Mouse (Mus musculus) adrenal gland, adult 18-20 months (tissue): ENCODE data around the gene Spsb4. TPM values are rescaled to one million over a fixed set of nuclear protein-coding genes. Genes with fewer than 3 reads are reported as not detected.
"Not testable (repeated sequence)": the region's sequence is repeated elsewhere in the genome, so short reads cannot be mapped to it uniquely, and the experiment has no call there.

Experiments used
- DNase-seq, 2 experiments: peaks; one replicate each; pipeline ENCODE4 v3.0.0; 2021 to 2022; ENCODE audit warnings: low spot score in 2 of 2
- total RNA-seq, 2 experiments: library from RNA; stranded (reverse); gene quantifications; 1 replicate in 1 of 2; 2 replicates in 1 of 2; pipeline ENCODE4 v1.2.3; 2021

Gene Spsb4
- total RNA-seq, 2 experiments from 2014 or later, result 0.45 to 1.1 TPM

- peak in 1 of 2 experiments; percentile 17 for DNase-seq
Measured at GRCm38 (mm10) chr9:96954063-96954809, 64.4 kb downstream of the Spsb4 start.

- no peak for DNase-seq
Measured at GRCm38 (mm10) chr9:96953443-96953842, 65.2 kb downstream of the Spsb4 start.

GRCm38 (mm10) chr9:96952310-96952975 lies 66.2 kb downstream of the Spsb4 start:
- peak in 1 of 2 experiments; percentile 35 for DNase-seq

GRCm38 (mm10) chr9:96949551-96949950 lies 69.1 kb downstream of the Spsb4 start:
- DNase-seq, result no peak

- DNase-seq, result no peak
Measured at GRCm38 (mm10) chr9:96948546-96948945, 70.1 kb downstream of the Spsb4 start.

- no peak for DNase-seq
Measured at GRCm38 (mm10) chr9:96947171-96947570, 71.5 kb downstream of the Spsb4 start.

- DNase-seq, result no peak
Measured at GRCm38 (mm10) chr9:96944517-96944916, 74.1 kb downstream of the Spsb4 start.

GRCm38 (mm10) chr9:96942975-96943374 lies 75.7 kb downstream of the Spsb4 start:
- no peak for DNase-seq

GRCm38 (mm10) chr9:96938887-96939286 lies 79.8 kb downstream of the Spsb4 start:
- no peak for DNase-seq

- DNase-seq, result not testable (repeated sequence)
Measured at GRCm38 (mm10) chr9:96936427-96936826, 82.2 kb downstream of the Spsb4 start.

GRCm38 (mm10) chr9:96935556-96936300 lies 82.9 kb downstream of the Spsb4 start:
- no peak for DNase-seq

GRCm38 (mm10) chr9:96934816-96935215 lies 83.8 kb downstream of the Spsb4 start:
- DNase-seq, result no peak

- DNase-seq, result no peak
Measured at GRCm38 (mm10) chr9:96932751-96933150, 85.9 kb downstream of the Spsb4 start.

- no peak for DNase-seq
Measured at GRCm38 (mm10) chr9:96923577-96924316, 94.9 kb downstream of the Spsb4 start.

GRCm38 (mm10) chr9:96923119-96923518 lies 95.5 kb downstream of the Spsb4 start:
- DNase-seq, result no peak

- DNase-seq, result peak; percentile 94 to 96
Measured at GRCm38 (mm10) chr9:96916620-96917538, 101.8 kb downstream of the Spsb4 start.

GRCm38 (mm10) chr9:96916076-96916475 lies 102.6 kb downstream of the Spsb4 start:
- peak in 1 of 2 experiments; percentile 2 for DNase-seq

GRCm38 (mm10) chr9:96914851-96915250 lies 103.8 kb downstream of the Spsb4 start:
- DNase-seq, result no peak

GRCm38 (mm10) chr9:96914005-96914404 lies 104.6 kb downstream of the Spsb4 start:
- DNase-seq, result no peak

- no peak for DNase-seq
Measured at GRCm38 (mm10) chr9:96909503-96909902, 109.1 kb downstream of the Spsb4 start.
